Mouse (Mus musculus) hindbrain, embryonic 15.5 days (tissue): ENCODE measurements around the gene Slc47a2. TPM values are rescaled to one million over a fixed set of nuclear protein-coding genes. Genes with fewer than 3 reads are reported as not detected.
"Not testable (repeated sequence)": the region's sequence is repeated elsewhere in the genome, so short reads cannot be mapped to it uniquely, and the experiment has no call there.

ENCODE experiments used
- ATAC-seq: fragments of 200-750 bp; cut with Nextera tagmentation; 2 replicates; pipeline ENCODE4 v1.8.0; 2017; ENCODE audit warnings: low read depth, moderate number of reproducible peaks, moderate TSS enrichment; ENCODE audit not compliant: low FRiP score
- H3K27ac ChIP-seq: fragments of 300-500 bp; sonication (generic); replicated peaks from 2 replicates; pipeline ENCODE4 v1.5.1; 2015; ENCODE audit warnings: mild to moderate bottlenecking, inconsistent platforms
- H3K27me3 ChIP-seq: fragments of 300-500 bp; sonication (generic); 2 replicates; pipeline ENCODE4 v1.6.1; 2015; ENCODE audit warnings: control low read depth, inconsistent platforms
- H3K36me3 ChIP-seq: fragments of 300-500 bp; sonication (generic); 2 replicates; pipeline ENCODE4 v1.6.1; 2015; ENCODE audit warnings: control low read depth, inconsistent platforms
- H3K4me1 ChIP-seq: fragments of 300-500 bp; sonication (generic); replicated peaks from 2 replicates; pipeline ENCODE4 v1.6.1; 2015; ENCODE audit warnings: control low read depth, inconsistent platforms
- H3K4me2 ChIP-seq: fragments of 300-500 bp; sonication (generic); 2 replicates; pipeline ENCODE4 v1.6.1; 2015; ENCODE audit warnings: moderate library complexity, mild to moderate bottlenecking, inconsistent platforms
- H3K4me3 ChIP-seq: fragments of 300-500 bp; sonication (generic); 2 replicates; pipeline ENCODE4 v1.5.1; 2015; ENCODE audit warnings: mild to moderate bottlenecking, inconsistent platforms
- H3K9ac ChIP-seq: fragments of 300-500 bp; sonication (generic); 2 replicates; pipeline ENCODE4 v1.6.1; 2015; ENCODE audit warnings: inconsistent platforms
- H3K9me3 ChIP-seq: fragments of 300-500 bp; sonication (generic); 2 replicates; pipeline ENCODE4 v1.6.1; 2016; ENCODE audit warnings: control low read depth, inconsistent platforms
- WGBS: fragments of 180-500 bp; shearing (Covaris S2); methylation state at CpG from one replicate; pipeline ENCODE4 v1.1.7; 2015; 5-methylcytosine and 5-hydroxymethylcytosine counted together
- polyA plus RNA-seq: library from polyadenylated mRNA; unstranded; fragments of >200 nt; fragmentation: Nextera tagmentation; extraction: Ambion mirVana; gene quantifications from 2 replicates; pipeline ENCODE4 v1.2.1, GENCODE M21; 2015

The Slc47a2 gene
- polyA plus RNA-seq, 1 experiment from 2014 or later = not detected

DNA sequence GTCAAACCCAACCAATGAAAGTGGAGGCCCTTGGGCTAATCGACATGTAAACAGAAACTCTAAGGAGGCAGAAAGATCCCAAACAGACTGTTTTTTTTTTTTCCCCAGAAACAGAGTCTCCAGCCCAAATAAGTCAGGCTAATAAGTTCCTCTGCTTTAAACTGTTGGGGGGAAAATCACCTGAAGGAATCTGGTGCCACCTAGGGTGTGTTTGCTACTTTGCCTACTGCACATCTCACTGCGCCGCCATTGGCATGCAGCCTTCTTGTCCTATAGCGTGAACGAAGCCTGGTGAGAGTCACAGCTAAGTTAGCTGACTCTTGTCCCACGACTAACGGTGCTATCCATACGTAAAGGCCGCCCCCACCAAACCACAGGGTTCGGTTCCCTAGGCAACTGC, 5.1 kb downstream of the Slc47a2 start:
- Histone ChIP-seq H3K27ac (no peak overlapping the region), H3K9me3 (no peaks in the 10 kb centered on the region)

DNA sequence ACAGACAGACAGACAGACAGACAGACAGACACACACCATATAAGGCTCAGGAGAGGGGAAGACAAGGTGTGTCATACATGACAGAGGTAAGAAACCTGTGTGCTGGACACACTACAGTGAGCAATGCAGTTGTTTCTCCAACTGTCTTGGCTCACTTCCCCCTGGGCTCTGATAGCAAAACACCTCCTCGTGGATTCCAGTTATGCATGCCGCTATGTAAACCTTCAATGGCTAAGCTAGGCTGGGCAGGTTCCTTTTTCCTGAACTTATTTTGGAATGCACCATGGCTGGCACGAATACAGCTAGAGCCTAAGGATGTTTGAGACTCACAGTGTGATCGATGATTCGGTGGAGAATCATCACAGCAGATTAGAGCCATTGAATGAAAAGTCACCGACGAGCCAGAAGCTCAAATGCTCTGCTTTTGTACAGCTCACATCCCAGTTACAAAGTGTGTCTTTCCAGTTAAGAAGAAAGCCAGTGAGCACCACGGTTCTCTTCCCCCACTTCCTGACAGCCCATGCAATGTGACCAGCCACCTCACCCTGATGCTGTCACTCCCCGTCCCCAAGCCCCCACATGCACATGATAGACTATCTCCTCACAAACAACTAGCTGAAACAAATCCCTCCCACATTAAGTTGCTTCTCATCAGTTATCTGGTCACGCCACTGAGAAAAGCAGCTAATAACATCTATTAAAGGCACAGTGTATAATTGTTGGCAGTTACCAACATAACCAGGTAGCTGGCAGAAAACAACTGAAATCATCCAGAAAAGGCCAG, 21.6 kb downstream of the Slc47a2 start:
- no peaks in the 10 kb centered on the region for H3K36me3 ChIP-seq
- no peaks in the 10 kb centered on the region for H3K27me3 ChIP-seq
- no peaks in the 10 kb centered on the region for H3K9me3 ChIP-seq
- H3K4me2 ChIP-seq = no peak overlapping the region
- H3K4me1 ChIP-seq = no peaks in the 10 kb centered on the region
- WGBS = 63% methylated on average over 10 of the region's 10 CpGs
- ATAC-seq = no peak
- H3K4me3 ChIP-seq = no peak overlapping the region
- no peak overlapping the region for H3K9ac ChIP-seq
- H3K27ac ChIP-seq = no peak overlapping the region

More for the DNA sequence above, 5.1 kb downstream of the Slc47a2 start:
- H3K4me1 ChIP-seq = peaks cover 10% of the 10 kb centered on the region
- no peaks in the 10 kb centered on the region for H3K36me3 ChIP-seq
- H3K4me3 ChIP-seq = no peak overlapping the region
- H3K4me2 ChIP-seq = no peak overlapping the region
- WGBS = 80% methylated on average over 10 of the region's 10 CpGs
- no peak for ATAC-seq
- peaks cover 24% of the 10 kb centered on the region for H3K27me3 ChIP-seq
- no peak overlapping the region for H3K9ac ChIP-seq

DNA sequence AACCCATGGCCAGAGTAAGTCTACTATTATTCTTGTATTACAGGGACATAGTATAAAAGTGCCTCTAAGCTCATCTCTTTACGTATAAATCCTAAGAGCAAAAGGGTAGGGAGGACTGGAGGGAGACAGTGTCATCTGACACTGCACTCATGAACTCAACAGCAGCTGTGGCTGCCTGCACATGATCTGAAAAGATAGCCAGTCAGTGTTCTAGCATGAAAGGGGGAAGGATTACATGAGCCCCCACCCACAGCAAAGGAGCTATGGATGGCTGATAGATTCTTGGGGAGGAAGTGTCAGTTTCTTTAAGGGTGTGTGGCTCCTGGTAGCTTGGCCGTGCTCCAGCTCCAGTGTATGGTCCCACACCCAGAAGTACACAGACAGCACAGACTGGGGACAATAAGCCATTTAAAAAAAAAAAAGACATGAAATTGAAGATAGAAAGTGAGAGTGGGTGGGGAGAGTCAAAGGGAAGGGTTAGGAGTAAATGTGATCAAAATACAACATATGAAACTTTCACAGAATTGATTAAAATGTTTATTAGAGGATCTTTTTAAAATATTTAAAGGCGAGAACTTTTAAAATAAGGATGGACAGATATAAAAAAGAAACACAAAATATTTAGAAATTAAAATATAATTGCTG, 22.6 kb downstream of the Slc47a2 start:
- Histone ChIP-seq H3K9ac (no peak overlapping the region), H3K9me3 (no peaks in the 10 kb centered on the region), H3K4me1 (no peaks in the 10 kb centered on the region), H3K27ac (no peak overlapping the region), H3K27me3 (no peaks in the 10 kb centered on the region), H3K4me3 (no peak overlapping the region), H3K4me2 (no peak overlapping the region), H3K36me3 (no peaks in the 10 kb centered on the region)
- WGBS = 75% methylated on average over 3 of the region's 3 CpGs
- no peak for ATAC-seq

DNA sequence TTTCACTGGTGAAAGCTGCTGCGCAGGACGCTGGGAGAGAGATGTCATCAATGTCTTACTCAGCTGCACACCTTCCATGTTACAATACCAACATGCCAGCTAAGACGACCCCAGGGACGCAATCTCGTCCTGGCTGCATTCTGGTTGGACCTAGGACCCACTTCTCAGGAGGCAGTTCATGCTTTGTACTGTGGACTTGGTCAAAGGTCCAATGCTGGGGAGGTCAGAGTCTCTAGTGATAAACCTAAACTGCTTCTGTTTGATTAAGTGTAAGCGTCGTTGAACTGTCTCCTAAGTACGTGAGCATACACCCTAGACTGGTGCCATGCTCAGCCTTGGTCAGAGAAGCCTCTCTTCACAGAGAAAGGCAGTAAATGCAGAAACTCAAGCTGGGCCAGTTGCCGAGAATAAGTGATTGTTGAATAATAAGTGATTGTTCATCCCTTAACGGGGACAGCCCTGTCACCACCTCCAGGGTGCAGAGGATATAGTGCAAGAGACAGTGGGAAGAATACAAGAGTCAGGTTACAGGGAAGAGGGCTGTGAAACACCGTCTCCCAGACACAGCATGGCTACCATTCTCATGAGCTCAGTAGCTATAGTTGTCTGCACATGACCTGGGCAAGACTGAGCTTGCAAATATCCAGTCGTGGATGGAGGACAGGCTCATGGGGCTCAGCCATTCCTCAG, 23.3 kb downstream of the Slc47a2 start:
- Histone ChIP-seq H3K27ac (no peak overlapping the region), H3K36me3 (no peaks in the 10 kb centered on the region), H3K4me3 (no peak overlapping the region), H3K9ac (no peak overlapping the region), H3K9me3 (no peaks in the 10 kb centered on the region), H3K4me2 (no peak overlapping the region), H3K4me1 (no peaks in the 10 kb centered on the region), H3K27me3 (no peaks in the 10 kb centered on the region)
- 62% methylated on average over 12 of the region's 12 CpGs for WGBS
- ATAC-seq = no peak

DNA sequence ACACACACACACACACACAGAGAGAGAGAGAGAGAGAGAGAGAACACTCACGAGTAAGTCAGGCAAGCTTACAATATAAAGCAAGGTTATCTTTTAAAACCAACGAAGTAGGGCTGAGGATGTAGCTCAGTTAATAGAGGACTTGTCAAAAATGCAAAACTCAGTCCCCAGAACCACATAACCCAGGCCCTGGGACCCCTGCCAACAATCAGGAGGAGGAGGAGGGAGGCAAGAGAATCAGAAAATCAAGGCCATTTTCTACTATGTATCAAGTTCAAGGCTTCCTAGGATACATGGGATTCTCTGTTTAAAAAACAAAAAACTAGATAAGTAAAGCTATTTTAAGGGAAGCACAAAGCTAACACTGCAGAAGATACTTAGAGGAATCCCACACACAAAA, 25.8 kb downstream of the Slc47a2 start:
- Histone ChIP-seq H3K36me3 (no peaks in the 10 kb centered on the region), H3K9ac (no peak overlapping the region), H3K27ac (no peak overlapping the region), H3K4me2 (no peak overlapping the region), H3K9me3 (no peaks in the 10 kb centered on the region), H3K4me3 (no peak overlapping the region), H3K27me3 (no peaks in the 10 kb centered on the region), H3K4me1 (no peaks in the 10 kb centered on the region)
- ATAC-seq = no peak
- WGBS = 68% methylated on average over 2 of the region's 2 CpGs

DNA sequence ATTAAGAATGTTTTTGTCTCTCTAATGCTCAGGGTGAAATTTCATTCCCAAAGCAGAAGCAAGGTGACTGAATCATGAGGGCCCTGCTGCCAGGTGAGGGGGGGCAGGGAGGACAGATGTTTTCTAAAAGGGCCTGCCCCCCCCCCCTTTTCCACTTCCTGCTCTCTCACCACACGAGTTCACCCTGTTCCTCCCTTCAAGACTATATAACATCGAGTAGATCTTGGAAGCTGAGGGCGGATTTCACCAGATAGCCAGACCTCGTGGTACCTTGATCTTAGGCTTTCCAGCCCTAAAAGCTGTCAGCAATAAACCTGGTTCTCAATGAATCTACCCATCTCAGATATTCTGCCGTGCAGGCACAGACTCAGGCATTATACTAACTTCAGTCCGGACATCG, 32.3 kb downstream of the Slc47a2 start:
- Histone ChIP-seq H3K9ac (no peak overlapping the region), H3K4me3 (no peak overlapping the region), H3K36me3 (no peaks in the 10 kb centered on the region), H3K9me3 (no peaks in the 10 kb centered on the region; the same call in 1 of the 2 replicates), H3K27ac (no peak overlapping the region), H3K27me3 (no peaks in the 10 kb centered on the region), H3K4me1 (no peaks in the 10 kb centered on the region), H3K4me2 (no peak overlapping the region)
- WGBS = 83% methylated on average over 7 of the region's 7 CpGs
- no peak for ATAC-seq

DNA sequence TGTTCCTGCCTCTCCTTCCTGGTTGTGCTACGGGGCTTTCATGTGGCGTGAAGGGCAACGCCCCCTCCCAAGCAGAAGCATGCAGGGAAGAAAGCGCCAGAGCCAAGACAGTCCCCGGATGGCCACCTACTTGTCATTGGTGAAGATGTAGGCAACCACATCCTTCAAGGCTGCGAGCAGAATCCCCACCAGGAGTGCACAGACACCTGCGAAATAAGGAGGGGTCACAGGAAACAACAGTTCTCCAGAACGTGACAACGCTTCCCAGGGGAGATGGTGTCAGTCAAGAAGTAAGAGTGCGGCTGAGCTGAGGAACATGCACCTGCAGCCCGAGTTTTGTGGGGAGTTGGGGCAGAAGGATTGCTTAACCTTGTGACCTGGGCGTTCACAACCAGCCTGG, 32.8 kb downstream of the Slc47a2 start:
- no peaks in the 10 kb centered on the region for H3K36me3 ChIP-seq
- no peak overlapping the region for H3K4me3 ChIP-seq
- no peak overlapping the region for H3K9ac ChIP-seq
- H3K9me3 ChIP-seq = no peaks in the 10 kb centered on the region; the same call in 1 of the 2 replicates
- H3K27me3 ChIP-seq = no peaks in the 10 kb centered on the region
- WGBS = 65% methylated on average over 12 of the region's 12 CpGs
- H3K4me1 ChIP-seq = no peaks in the 10 kb centered on the region
- no peak overlapping the region for H3K27ac ChIP-seq
- no peak for ATAC-seq
- no peak overlapping the region for H3K4me2 ChIP-seq

DNA sequence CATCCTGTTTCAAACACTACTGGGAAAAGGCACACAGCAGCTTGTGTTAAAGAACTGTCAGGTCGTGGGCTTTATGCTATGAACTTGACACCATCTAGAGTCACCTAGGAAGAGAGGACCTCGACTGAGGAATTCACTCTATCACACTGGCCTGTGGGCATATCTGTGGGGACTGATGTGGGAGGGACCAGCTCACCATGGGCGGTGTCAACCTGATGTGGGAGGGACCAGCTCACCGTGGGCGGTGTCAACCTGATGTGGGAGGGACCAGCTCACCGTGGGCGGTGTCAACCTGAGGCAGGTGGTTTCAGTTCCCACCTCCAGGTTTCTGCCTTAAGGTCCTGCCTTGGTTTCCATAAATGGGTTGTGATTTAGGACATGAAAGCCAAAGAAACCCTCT, 34.9 kb downstream of the Slc47a2 start:
- Histone ChIP-seq H3K4me1 (no peaks in the 10 kb centered on the region), H3K4me3 (no peak overlapping the region), H3K36me3 (no peaks in the 10 kb centered on the region), H3K4me2 (no peak overlapping the region), H3K9me3 (no peaks in the 10 kb centered on the region; the same call in 1 of the 2 replicates), H3K9ac (no peak overlapping the region), H3K27me3 (no peaks in the 10 kb centered on the region), H3K27ac (no peak overlapping the region)
- ATAC-seq = no peak
- WGBS = 45% methylated on average over 7 of the region's 7 CpGs

DNA sequence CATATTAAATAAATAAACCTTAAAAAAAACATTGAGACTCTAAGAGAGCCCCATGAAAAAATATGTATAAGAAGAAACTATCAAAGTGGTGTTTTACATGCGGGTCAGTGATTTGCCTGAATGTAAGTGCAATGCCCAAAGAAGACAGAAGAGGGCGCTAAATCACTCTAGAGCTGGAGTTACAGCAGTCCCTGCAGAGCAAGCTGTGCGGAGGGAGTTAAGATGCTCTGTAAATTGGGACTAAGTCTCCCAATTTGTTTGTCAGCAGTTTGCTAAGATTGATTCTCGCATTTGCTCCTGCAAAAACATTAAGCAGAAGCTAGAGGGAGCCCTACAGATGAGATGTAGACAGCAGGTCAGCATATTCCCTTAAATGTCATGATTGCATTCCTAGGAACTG, 37.3 kb downstream of the Slc47a2 start:
- H3K27ac ChIP-seq = no peak overlapping the region
- H3K36me3 ChIP-seq = no peaks in the 10 kb centered on the region
- 80% methylated on average over 4 of the region's 4 CpGs for WGBS
- H3K9ac ChIP-seq = no peak overlapping the region
- H3K4me3 ChIP-seq = no peak overlapping the region
- H3K4me2 ChIP-seq = no peak overlapping the region
- ATAC-seq = no peak
- H3K4me1 ChIP-seq = no peaks in the 10 kb centered on the region
- no peaks in the 10 kb centered on the region; the same call in 1 of the 2 replicates for H3K9me3 ChIP-seq
- H3K27me3 ChIP-seq = no peaks in the 10 kb centered on the region

DNA sequence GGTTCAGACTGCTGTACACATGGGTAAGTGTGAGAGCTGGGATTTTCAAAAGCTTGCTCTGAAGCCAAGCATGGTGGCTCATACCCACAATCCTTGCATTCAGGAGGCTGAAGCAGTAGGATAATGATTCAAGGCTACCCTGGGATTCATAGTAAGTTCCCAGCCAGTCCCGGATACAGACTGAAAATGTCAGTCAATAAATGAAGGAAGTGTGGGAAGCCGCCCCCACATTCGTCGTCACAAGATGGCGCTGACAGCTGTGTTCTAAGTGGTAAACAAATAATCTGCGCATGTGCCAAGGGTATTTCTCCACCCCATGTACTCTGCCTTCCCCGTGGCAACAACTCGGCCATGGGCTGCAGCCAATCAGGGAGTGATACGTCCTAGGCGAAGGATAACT, 38.1 kb downstream of the Slc47a2 start:
- not testable (repeated sequence) for H3K4me1 ChIP-seq, ATAC-seq, H3K4me2 ChIP-seq, H3K27me3 ChIP-seq, H3K27ac ChIP-seq, H3K4me3 ChIP-seq, H3K36me3 ChIP-seq, H3K9ac ChIP-seq, H3K9me3 ChIP-seq
- 95% methylated on average over 6 of the region's 10 CpGs for WGBS

DNA sequence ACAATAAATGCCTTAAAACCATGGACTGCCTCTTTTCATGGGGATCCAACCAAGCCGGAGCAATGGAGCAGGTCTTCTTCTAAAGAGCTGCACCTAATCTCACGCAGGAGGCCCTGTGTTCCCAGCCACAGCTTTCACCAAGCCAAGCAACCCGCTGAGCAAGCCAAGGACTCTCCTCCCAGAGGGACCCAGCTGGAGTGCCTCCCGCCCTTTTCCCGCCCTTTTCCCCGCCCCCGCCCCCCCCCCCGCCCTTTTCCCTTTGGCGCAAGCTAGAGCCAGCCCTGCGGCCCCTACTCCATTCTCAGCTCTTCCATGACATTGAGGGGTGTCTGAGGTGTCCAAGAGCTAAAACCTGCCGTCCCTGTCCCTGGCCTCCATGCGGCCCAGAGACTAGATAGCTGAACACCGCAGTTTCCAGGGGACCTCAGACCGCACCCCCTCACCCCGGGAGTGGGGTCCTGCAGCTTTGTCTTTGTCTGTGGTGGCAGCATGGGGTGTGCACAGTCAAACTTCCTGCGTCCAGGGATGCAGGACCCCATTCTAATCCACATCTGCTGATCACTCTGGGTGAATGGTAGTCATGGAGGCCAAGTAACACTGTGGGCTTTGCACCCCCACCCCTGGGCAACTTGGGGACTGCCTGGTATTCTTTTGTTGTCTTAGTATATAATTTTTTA, 41.8 kb downstream of the Slc47a2 start:
- H3K27ac ChIP-seq = no peak overlapping the region
- H3K4me2 ChIP-seq = peak overlapping the region; percentile 18
- no peaks in the 10 kb centered on the region for H3K27me3 ChIP-seq
- no peaks in the 10 kb centered on the region; the same call in 1 of the 2 replicates for H3K9me3 ChIP-seq
- ATAC-seq = no peak
- H3K9ac ChIP-seq = no peak overlapping the region
- no peaks in the 10 kb centered on the region for H3K36me3 ChIP-seq
- H3K4me1 ChIP-seq = no peaks in the 10 kb centered on the region
- no peak overlapping the region for H3K4me3 ChIP-seq
- 25% methylated on average over 12 of the region's 16 CpGs for WGBS

DNA sequence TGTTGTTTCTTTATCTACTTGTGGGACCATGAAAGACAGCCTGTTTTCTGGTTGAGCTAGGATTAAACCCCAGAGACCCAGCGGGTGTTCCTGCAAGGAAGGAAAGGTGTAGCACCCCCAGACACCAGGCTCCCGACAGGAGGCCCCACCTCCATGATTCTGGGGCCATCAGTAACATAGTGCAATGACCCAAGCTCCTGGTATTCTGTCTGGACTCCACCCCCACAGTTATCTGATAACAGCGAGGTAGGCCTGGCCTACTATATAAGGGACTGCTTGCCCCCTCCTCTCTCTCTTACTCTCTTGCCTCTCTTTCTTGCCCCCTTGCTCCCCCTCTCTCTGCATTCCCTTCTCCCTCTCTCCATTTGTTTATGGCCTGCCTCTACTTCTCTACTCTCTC, 42.5 kb downstream of the Slc47a2 start:
- Histone ChIP-seq H3K9ac (no peak overlapping the region), H3K36me3 (no peaks in the 10 kb centered on the region), H3K4me2 (no peak overlapping the region), H3K9me3 (no peaks in the 10 kb centered on the region), H3K27me3 (no peaks in the 10 kb centered on the region), H3K4me3 (no peak overlapping the region), H3K27ac (no peak overlapping the region), H3K4me1 (no peaks in the 10 kb centered on the region)
- ATAC-seq = no peak
- WGBS = 67% methylated on average over 3 of the region's 3 CpGs
